Comparison of ENCODE assay signal across 8 mouse cellular contexts in genomic region chr4:59199341-59199740, GRCm38 (mm10). TPM values are rescaled to one million over a fixed set of nuclear protein-coding genes. Genes with fewer than 3 reads are reported as not detected.
DNase-seq lines count a peak whose midpoint lies in the region; ATAC-seq and TF ChIP-seq lines count a peak whose summit lies in the region.

No protein-coding gene starts in this region.

- TF ChIP-seq POLR2A in liver, adult 2 months (IDR thresholded peaks at IDR 0.05; ENCODE audit: extremely low read depth, insufficient read depth, low read length): no peak

- no peaks in the 10 kb centered on the region for H3K27me3 ChIP-seq in intestine, embryonic 14.5 days (replicated peaks; ENCODE audit: control insufficient read depth, insufficient read depth, low read length)
- H3K27me3 ChIP-seq in liver, adult 2 months (ENCODE audit: control insufficient read depth, insufficient read depth, low read length): no peaks in the 10 kb centered on the region
- H3K27me3 ChIP-seq in midbrain, postnatal 0 days (ENCODE audit: insufficient read depth, low read length): no peaks in the 10 kb centered on the region
- H3K27me3 ChIP-seq in stomach, embryonic 14.5 days (ENCODE audit: control insufficient read depth, insufficient read depth, low read length): no peaks in the 10 kb centered on the region

- H3K4me2 ChIP-seq in intestine, embryonic 14.5 days (ENCODE audit: low read length): no peak overlapping the region
- no peak overlapping the region for H3K4me2 ChIP-seq in midbrain, postnatal 0 days (ENCODE audit: low read depth, low read length, poor library complexity, severe bottlenecking)
- H3K4me2 ChIP-seq in stomach, embryonic 14.5 days (replicated peaks; ENCODE audit: low read depth, low read length): no peak overlapping the region

- peaks cover 38% of the 10 kb centered on the region for H3K4me1 ChIP-seq in intestine, embryonic 14.5 days (replicated peaks; ENCODE audit: control insufficient read depth, insufficient read depth, low read length)
- H3K4me1 ChIP-seq in liver, adult 2 months (ENCODE audit: control insufficient read depth, insufficient read depth, low read length): peaks cover 38% of the 10 kb centered on the region
- 0 out of 2 replicates have a peak, but pooled peaks cover 3% of the 10 kb centered on the region for H3K4me1 ChIP-seq in midbrain, postnatal 0 days (ENCODE audit: insufficient read depth, low read length)
- peaks cover 18% of the 10 kb centered on the region for H3K4me1 ChIP-seq in stomach, embryonic 14.5 days (ENCODE audit: control insufficient read depth, insufficient read depth, low read length)

- H3K9me3 ChIP-seq in intestine, embryonic 14.5 days (ENCODE audit: control insufficient read depth, low read length): no peaks in the 10 kb centered on the region
- no peaks in the 10 kb centered on the region for H3K9me3 ChIP-seq in midbrain, postnatal 0 days (ENCODE audit: low read length)
- H3K9me3 ChIP-seq in stomach, embryonic 14.5 days (ENCODE audit: control insufficient read depth, low read depth, low read length): no peaks in the 10 kb centered on the region

- no peak overlapping the region for H3K27ac ChIP-seq in intestine, embryonic 14.5 days (ENCODE audit: low read depth)
- H3K27ac ChIP-seq in liver, adult 2 months (replicated peaks; ENCODE audit: insufficient read depth, low read depth, low read length): no peak overlapping the region
- no peak overlapping the region for H3K27ac ChIP-seq in midbrain, postnatal 0 days (ENCODE audit: low read depth, low read length)
- H3K27ac ChIP-seq in stomach, embryonic 14.5 days (ENCODE audit: low read length): no peak overlapping the region

- H3K36me3 ChIP-seq in intestine, embryonic 14.5 days (ENCODE audit: control insufficient read depth, insufficient read depth, low read length): no peaks in the 10 kb centered on the region
- H3K36me3 ChIP-seq in liver, adult 2 months (ENCODE audit: control insufficient read depth, insufficient read depth, low read length): no peaks in the 10 kb centered on the region
- H3K36me3 ChIP-seq in midbrain, postnatal 0 days (ENCODE audit: insufficient read depth, low read length): no peaks in the 10 kb centered on the region
- H3K36me3 ChIP-seq in stomach, embryonic 14.5 days (ENCODE audit: control insufficient read depth, insufficient read depth, low read length): no peaks in the 10 kb centered on the region

- peak; percentile 38 for DNase-seq in ovary, postnatal 36 days (ENCODE audit: low spot score)
- no peak for DNase-seq in ovary, adult 18-20 months (ENCODE audit: low spot score)
- peak; percentile 74 to 75 for DNase-seq in cerebellum, postnatal 10 days
- peak; percentile 32 to 35 for DNase-seq in gastrocnemius, postnatal 36 days
- no peak for DNase-seq in intestine, embryonic 14.5 days (ENCODE audit: low spot score)
- DNase-seq in liver, adult 2 months (ENCODE audit: extremely low read depth, low read depth, low spot score): peak; percentile 65
- peak; percentile 57 for DNase-seq in midbrain, postnatal 0 days (ENCODE audit: low spot score)

- TF ChIP-seq CTCF in liver, adult 2 months (IDR thresholded peaks at IDR 0.05; ENCODE audit: low read depth, low read length): no peak
- no peak for TF ChIP-seq CTCF in midbrain, postnatal 0 days (IDR thresholded peaks at IDR 0.05)

- no peak overlapping the region for H3K9ac ChIP-seq in intestine, embryonic 14.5 days (ENCODE audit: low read length)
- H3K9ac ChIP-seq in liver, adult 2 months (ENCODE audit: low read depth, low read length): no peak overlapping the region
- no peak overlapping the region for H3K9ac ChIP-seq in midbrain, postnatal 0 days (replicated peaks; ENCODE audit: low read length, poor library complexity, severe bottlenecking)
- H3K9ac ChIP-seq in stomach, embryonic 14.5 days (replicated peaks; ENCODE audit: low read depth, low read length): no peak overlapping the region

- H3K79me2 ChIP-seq in liver, adult 2 months (ENCODE audit: control insufficient read depth, insufficient read depth, low read length): peaks cover 50% of the 10 kb centered on the region

- intact Hi-C loops in gastrocnemius, postnatal 36 days (cut with DNase I): no loop called here

- WGBS in intestine, embryonic 14.5 days: 36% methylated on average over 8 of the region's 8 CpGs
- 33% methylated on average over 8 of the region's 8 CpGs for WGBS in liver, adult 2 months
- WGBS in midbrain, postnatal 0 days: 44% methylated on average over 8 of the region's 8 CpGs
- 33% methylated on average over 8 of the region's 8 CpGs for WGBS in stomach, embryonic 14.5 days

- no peak overlapping the region for H3K4me3 ChIP-seq in intestine, embryonic 14.5 days (ENCODE audit: low read depth, low read length)
- H3K4me3 ChIP-seq in liver, adult 2 months (ENCODE audit: insufficient read depth, low read depth, low read length): no peak overlapping the region
- no peak overlapping the region for H3K4me3 ChIP-seq in midbrain, postnatal 0 days (ENCODE audit: low read depth, low read length)
- no peak overlapping the region for H3K4me3 ChIP-seq in stomach, embryonic 14.5 days (ENCODE audit: low read depth, low read length)

- ATAC-seq in intestine, embryonic 14.5 days (replicated peaks; ENCODE audit: low FRiP score, low TSS enrichment, low read depth): peak; percentile 51; the same call in 1 of the 2 replicates
- ATAC-seq in midbrain, postnatal 0 days (ENCODE audit: low FRiP score): peak; percentile 79
- peak; percentile 77; the same call in 1 of the 2 replicates for ATAC-seq in stomach, embryonic 14.5 days (ENCODE audit: insufficient number of reproducible peaks, insufficient read depth, low FRiP score, low read depth)

RNA-seq across cellular contexts. Expression of gene Ugcg, which starts 10.3 kb away (rescaled TPM):
- total RNA-seq in gastrocnemius, postnatal 36 days (2021): 1 to 10 TPM; 5.7 to 6.6 TPM
- polyA plus RNA-seq in intestine, embryonic 14.5 days (2014; fragmentation: Nextera tagmentation; extraction: Ambion mirVana): 14.1 TPM in 2 replicates
- total RNA-seq in liver, adult 2 months (2014; rRNA removed): 17.1 and 23.0 TPM in 2 replicates
- polyA plus RNA-seq in liver, adult 2 months (2012; rRNA removed): 13.9 and 25.4 TPM in 2 replicates
- total RNA-seq in midbrain, postnatal 0 days (2014; rRNA removed): 68.5 and 76.5 TPM in 2 replicates
- polyA plus RNA-seq in midbrain, postnatal 0 days (2015; fragmentation: Nextera tagmentation; extraction: Ambion mirVana): 18.7 and 22.8 TPM in 2 replicates
- 15.0 and 15.8 TPM in 2 replicates for polyA plus RNA-seq in stomach, embryonic 14.5 days (2014; fragmentation: Nextera tagmentation; extraction: Ambion mirVana)

Comparison
In these comparisons a context has a peak if more than half of its experiments do, and no peak if none do; other contexts are left out.
1. DNase-seq: peak in ovary, postnatal 36 days (single experiment), cerebellum, postnatal 10 days (2 of 2), gastrocnemius, postnatal 36 days (2 of 2), liver, adult 2 months (single experiment) and midbrain, postnatal 0 days (single experiment); none in ovary, adult 18-20 months (single experiment) and intestine, embryonic 14.5 days (single experiment).
2. Peak in every context shown above with its lines, with median percentiles within 50 percentile points of each other: ATAC-seq.